Mouse (Mus musculus): ENCODE data around the gene Glrx5. TPM values are rescaled to one million over a fixed set of nuclear protein-coding genes. Genes with fewer than 3 reads are reported as not detected.

Glrx5 gene
- polyA plus RNA-seq, 2 experiments: 70.0 to 175 TPM

DNA sequence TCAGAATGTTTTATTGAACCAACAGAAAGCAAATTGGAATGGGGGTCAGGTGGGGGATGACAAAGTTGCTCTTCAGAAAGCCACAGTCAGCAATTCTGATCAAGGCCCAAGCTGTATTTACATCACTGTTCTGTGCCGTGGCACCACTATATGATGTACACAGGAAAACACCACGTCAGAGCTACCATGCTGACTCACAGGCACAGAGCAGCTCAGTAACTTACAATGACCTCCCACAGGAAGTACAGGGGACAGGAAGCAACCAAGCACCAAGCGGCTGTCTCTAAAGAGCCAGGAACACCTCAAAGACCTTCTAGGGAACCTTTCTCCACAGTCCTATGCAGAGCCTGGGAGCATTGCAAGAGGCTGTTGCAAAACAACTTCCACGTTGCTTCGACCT lies 36.4 kb downstream of the Glrx5 start:
- Histone ChIP-seq H3K9me3 (ENCODE audit: control insufficient read depth, low read length) (no peaks in the 10 kb centered on the region), H3K27ac (replicated peaks; ENCODE audit: low read depth, low read length) (no peak overlapping the region), H3K4me2 (replicated peaks; ENCODE audit: low read depth, low read length, severe bottlenecking) (no peak overlapping the region), H3K4me1 (ENCODE audit: control insufficient read depth, insufficient read depth, low read length) (no peaks in the 10 kb centered on the region), H3K36me3 (ENCODE audit: control insufficient read depth, insufficient read depth, low read length) (no peaks in the 10 kb centered on the region), H3K27me3 (ENCODE audit: control insufficient read depth, insufficient read depth, low read length) (no peaks in the 10 kb centered on the region), H3K4me3 (replicated peaks; ENCODE audit: low read length) (no peak overlapping the region), H3K9ac (ENCODE audit: low read depth, low read length, severe bottlenecking) (no peak overlapping the region)
- DNase-seq (ENCODE audit: low spot score) (no peak), ATAC-seq (ENCODE audit: low FRiP score, low read depth) (no peak)
- TF ChIP-seq POLR2A (IDR thresholded peaks at IDR 0.05; ENCODE audit: borderline replicate concordance, extremely low read depth, insufficient read depth, insufficient read length): no peak
- 75% methylated on average over 5 of the region's 5 CpGs for WGBS

- Histone ChIP-seq H3K9ac (ENCODE audit: low read depth, low read length, severe bottlenecking) (no peak overlapping the region), H3K4me2 (replicated peaks; ENCODE audit: low read depth, low read length, severe bottlenecking) (no peak overlapping the region), H3K4me1 (ENCODE audit: control insufficient read depth, insufficient read depth, low read length) (no peaks in the 10 kb centered on the region), H3K9me3 (ENCODE audit: control insufficient read depth, low read length) (no peaks in the 10 kb centered on the region), H3K4me3 (replicated peaks; ENCODE audit: low read length) (no peak overlapping the region), H3K27me3 (ENCODE audit: control insufficient read depth, insufficient read depth, low read length) (no peaks in the 10 kb centered on the region), H3K27ac (replicated peaks; ENCODE audit: low read depth, low read length) (no peak overlapping the region), H3K36me3 (ENCODE audit: control insufficient read depth, insufficient read depth, low read length) (no peaks in the 10 kb centered on the region)
- DNase-seq (ENCODE audit: low spot score) (peak; percentile 74), ATAC-seq (ENCODE audit: low FRiP score, low read depth) (no peak)
- WGBS: 33% methylated on average over 9 of the region's 9 CpGs
- TF ChIP-seq POLR2A (IDR thresholded peaks at IDR 0.05; ENCODE audit: borderline replicate concordance, extremely low read depth, insufficient read depth, insufficient read length): no peak
Observed at GRCm38 (mm10) chr12:105073708-105074107, 41.2 kb downstream of the Glrx5 start.

- Histone ChIP-seq H3K9ac (ENCODE audit: low read depth, low read length, severe bottlenecking) (no peak overlapping the region), H3K36me3 (ENCODE audit: control insufficient read depth, insufficient read depth, low read length) (no peaks in the 10 kb centered on the region), H3K27ac (replicated peaks; ENCODE audit: low read depth, low read length) (no peak overlapping the region), H3K4me2 (replicated peaks; ENCODE audit: low read depth, low read length, severe bottlenecking) (no peak overlapping the region), H3K9me3 (ENCODE audit: control insufficient read depth, low read length) (no peaks in the 10 kb centered on the region), H3K27me3 (ENCODE audit: control insufficient read depth, insufficient read depth, low read length) (no peaks in the 10 kb centered on the region), H3K4me3 (replicated peaks; ENCODE audit: low read length) (no peak overlapping the region), H3K4me1 (ENCODE audit: control insufficient read depth, insufficient read depth, low read length) (no peaks in the 10 kb centered on the region)
- no peak for TF ChIP-seq POLR2A (IDR thresholded peaks at IDR 0.05; ENCODE audit: borderline replicate concordance, extremely low read depth, insufficient read depth, insufficient read length)
- DNase-seq (ENCODE audit: low spot score): no peak
- WGBS: 52% methylated on average over 7 of the region's 7 CpGs
- no peak for ATAC-seq (ENCODE audit: low FRiP score, low read depth)
Observed at GRCm38 (mm10) chr12:105075496-105075895, 43.0 kb downstream of the Glrx5 start.

GRCm38 (mm10) chr12:105076511-105076910 lies 44.0 kb downstream of the Glrx5 start:
- Histone ChIP-seq H3K27ac (replicated peaks; ENCODE audit: low read depth, low read length) (no peak overlapping the region), H3K4me3 (replicated peaks; ENCODE audit: low read length) (no peak overlapping the region), H3K9ac (ENCODE audit: low read depth, low read length, severe bottlenecking) (no peak overlapping the region), H3K4me1 (ENCODE audit: control insufficient read depth, insufficient read depth, low read length) (no peaks in the 10 kb centered on the region), H3K36me3 (ENCODE audit: control insufficient read depth, insufficient read depth, low read length) (no peaks in the 10 kb centered on the region), H3K4me2 (replicated peaks; ENCODE audit: low read depth, low read length, severe bottlenecking) (no peak overlapping the region), H3K27me3 (ENCODE audit: control insufficient read depth, insufficient read depth, low read length) (no peaks in the 10 kb centered on the region), H3K9me3 (ENCODE audit: control insufficient read depth, low read length) (no peaks in the 10 kb centered on the region)
- 86% methylated on average over 3 of the region's 3 CpGs for WGBS
- TF ChIP-seq POLR2A (IDR thresholded peaks at IDR 0.05; ENCODE audit: borderline replicate concordance, extremely low read depth, insufficient read depth, insufficient read length): no peak
- ATAC-seq (ENCODE audit: low FRiP score, low read depth) (no peak), DNase-seq (ENCODE audit: low spot score) (no peak)

DNA sequence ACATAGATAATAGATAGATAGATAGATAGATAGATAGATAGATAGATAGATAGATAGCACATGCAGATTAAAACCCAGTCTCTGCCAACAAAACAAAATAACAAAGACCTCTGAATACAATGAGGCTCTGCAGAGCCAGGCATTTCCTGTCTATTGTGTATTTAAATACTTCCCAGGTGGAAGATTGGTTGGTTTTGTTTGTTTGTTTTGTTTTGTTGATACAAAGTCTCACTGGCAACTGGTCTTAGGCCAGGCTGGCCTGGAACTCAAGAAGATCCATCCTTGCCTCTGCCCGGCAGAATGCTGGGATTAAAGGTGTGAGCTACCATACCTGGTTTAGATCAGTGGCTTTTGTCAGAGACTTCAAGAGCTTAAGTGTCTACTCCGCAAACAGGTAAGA lies 44.7 kb downstream of the Glrx5 start:
- Histone ChIP-seq H3K4me2 (replicated peaks; ENCODE audit: low read depth, low read length, severe bottlenecking) (no peak overlapping the region), H3K27me3 (ENCODE audit: control insufficient read depth, insufficient read depth, low read length) (no peaks in the 10 kb centered on the region), H3K27ac (replicated peaks; ENCODE audit: low read depth, low read length) (no peak overlapping the region), H3K4me1 (ENCODE audit: control insufficient read depth, insufficient read depth, low read length) (no peaks in the 10 kb centered on the region), H3K9me3 (ENCODE audit: control insufficient read depth, low read length) (no peaks in the 10 kb centered on the region), H3K36me3 (ENCODE audit: control insufficient read depth, insufficient read depth, low read length) (no peaks in the 10 kb centered on the region), H3K9ac (ENCODE audit: low read depth, low read length, severe bottlenecking) (no peak overlapping the region), H3K4me3 (replicated peaks; ENCODE audit: low read length) (no peak overlapping the region)
- ATAC-seq (ENCODE audit: low FRiP score, low read depth) (no peak), DNase-seq (ENCODE audit: low spot score) (no peak)
- no peak for TF ChIP-seq POLR2A (IDR thresholded peaks at IDR 0.05; ENCODE audit: borderline replicate concordance, extremely low read depth, insufficient read depth, insufficient read length)
- WGBS: 89% methylated on average over 2 of the region's 2 CpGs

- 67% methylated on average over 5 of the region's 5 CpGs for WGBS
- no peaks in the 10 kb centered on the region for H3K4me1 ChIP-seq (ENCODE audit: control insufficient read depth, insufficient read depth, low read length)
- H3K36me3 ChIP-seq (ENCODE audit: control insufficient read depth, insufficient read depth, low read length): no peaks in the 10 kb centered on the region
- no peaks in the 10 kb centered on the region for H3K9me3 ChIP-seq (ENCODE audit: control insufficient read depth, low read length)
- H3K9ac ChIP-seq (ENCODE audit: low read depth, low read length, severe bottlenecking): no peak overlapping the region
- no peaks in the 10 kb centered on the region for H3K27me3 ChIP-seq (ENCODE audit: control insufficient read depth, insufficient read depth, low read length)
- ATAC-seq (ENCODE audit: low FRiP score, low read depth): no peak
- H3K4me2 ChIP-seq (replicated peaks; ENCODE audit: low read depth, low read length, severe bottlenecking): no peak overlapping the region
- no peak overlapping the region for H3K4me3 ChIP-seq (replicated peaks; ENCODE audit: low read length)
- no peak overlapping the region for H3K27ac ChIP-seq (replicated peaks; ENCODE audit: low read depth, low read length)
- no peak for TF ChIP-seq POLR2A (IDR thresholded peaks at IDR 0.05; ENCODE audit: borderline replicate concordance, extremely low read depth, insufficient read depth, insufficient read length)
- DNase-seq (ENCODE audit: low spot score): no peak
Observed at GRCm38 (mm10) chr12:105084171-105084570, 51.7 kb downstream of the Glrx5 start.
